Mouse (Mus musculus) kidney, postnatal 14 days (tissue): ENCODE data around the gene Sars2.
A peak's percentile ranks its signal among the peaks of the same experiment; 100 is the strongest.

Source experiments
- DNase-seq: peaks from one replicate; pipeline ENCODE4 v3.0.0; 2022; ENCODE audit warnings: mixed read lengths

Gene Sars2

GRCm38 (mm10) chr7:28780067-28780658 lies 38.4 kb downstream of the Sars2 start:
- DNase-seq = peak; percentile 88

- DNase-seq = no peak
Measured at GRCm38 (mm10) chr7:28780857-28781256, 39.1 kb downstream of the Sars2 start.

- no peak for DNase-seq
Measured at GRCm38 (mm10) chr7:28781261-28781663, 39.5 kb downstream of the Sars2 start.

GRCm38 (mm10) chr7:28785161-28785560 lies 43.4 kb downstream of the Sars2 start:
- DNase-seq = no peak

GRCm38 (mm10) chr7:28787884-28788283 lies 46.1 kb downstream of the Sars2 start:
- no peak for DNase-seq

- no peak for DNase-seq
Measured at GRCm38 (mm10) chr7:28788307-28789195, 46.8 kb downstream of the Sars2 start, which contains the start of gene Rinl. Gene Rinl, plus strand, starts transcription at chr7:28788969.

- DNase-seq = no peak
Measured at GRCm38 (mm10) chr7:28789235-28789634, 47.4 kb downstream of the Sars2 start.

GRCm38 (mm10) chr7:28790066-28790806 lies 48.4 kb downstream of the Sars2 start:
- peak; percentile 50 for DNase-seq

GRCm38 (mm10) chr7:28791706-28792105 lies 49.9 kb downstream of the Sars2 start:
- no peak for DNase-seq

- DNase-seq = no peak
Measured at GRCm38 (mm10) chr7:28792391-28793185, 50.8 kb downstream of the Sars2 start.

GRCm38 (mm10) chr7:28793834-28794233 lies 52.0 kb downstream of the Sars2 start:
- peak; percentile 58 for DNase-seq

- no peak for DNase-seq
Measured at GRCm38 (mm10) chr7:28794496-28794895, 52.7 kb downstream of the Sars2 start.

GRCm38 (mm10) chr7:28795832-28796231 lies 54.0 kb downstream of the Sars2 start:
- DNase-seq = peak; percentile 41

- DNase-seq = peak; percentile 92
Measured at GRCm38 (mm10) chr7:28796562-28796975, 54.8 kb downstream of the Sars2 start.

GRCm38 (mm10) chr7:28799994-28800393 lies 58.2 kb downstream of the Sars2 start:
- no peak for DNase-seq

- no peak for DNase-seq
Measured at GRCm38 (mm10) chr7:28801451-28801850, 59.7 kb downstream of the Sars2 start.

- DNase-seq = peak; percentile 88
Measured at GRCm38 (mm10) chr7:28801901-28802670, 60.3 kb downstream of the Sars2 start.

GRCm38 (mm10) chr7:28802846-28803588 lies 61.2 kb downstream of the Sars2 start:
- DNase-seq = peak; percentile 89
